Mouse (Mus musculus) retina, postnatal 7 days (tissue): ENCODE results near the gene Oas1h.
"Not testable (repeated sequence)": the region's sequence is repeated elsewhere in the genome, so short reads cannot be mapped to it uniquely, and the experiment has no call there.

Source experiments
- DNase-seq: peaks from one replicate; pipeline ENCODE4 v3.0.0-alpha.2; 2012; ENCODE audit warnings: low read depth, low spot score

The Oas1h gene

DNA sequence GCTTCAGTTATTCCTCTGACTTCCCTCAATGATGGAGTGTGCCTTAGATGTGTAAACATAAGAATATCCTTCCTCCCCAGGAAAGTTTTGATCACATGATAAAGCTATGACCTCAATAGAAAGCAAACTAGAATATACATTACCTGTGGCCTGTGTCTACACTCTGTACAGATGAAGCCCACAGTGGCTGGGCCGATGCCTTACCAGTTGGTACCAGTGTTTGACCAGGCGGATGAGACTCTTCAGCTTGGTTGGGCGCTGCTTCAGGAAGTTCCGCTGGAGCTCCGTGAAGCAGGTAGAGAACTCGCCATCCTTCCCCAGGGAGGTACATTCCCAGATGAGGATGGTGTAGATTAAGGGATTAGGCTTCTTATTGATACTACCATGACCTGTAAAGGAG lies 20.5 kb downstream of the Oas1h start:
- DNase-seq, result not testable (repeated sequence)

DNA sequence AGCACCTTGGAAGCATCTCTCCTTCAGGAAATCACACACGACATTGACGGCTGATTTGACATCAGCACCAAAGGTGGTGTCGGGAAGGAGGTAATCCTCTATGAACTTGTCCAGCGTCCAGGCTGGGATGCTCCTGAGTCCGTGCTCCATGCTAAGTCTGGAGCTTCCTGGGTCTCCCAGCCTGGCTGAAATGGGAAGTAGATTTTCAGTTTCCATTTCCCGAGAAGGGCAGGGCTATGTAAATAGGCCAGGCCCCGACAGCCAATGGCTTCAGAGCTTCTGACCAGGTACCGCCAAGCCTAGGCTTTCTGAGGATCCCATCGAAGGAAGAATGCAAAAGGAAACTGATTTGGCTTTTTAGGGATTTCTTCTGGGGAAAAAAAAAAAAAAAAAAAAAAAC lies 26.2 kb downstream of the Oas1h start, which contains the start of gene Oas1g:
TSS of gene Oas1g (minus strand) at position 201 of the 400 bp plus-strand sequence.
- DNase-seq, result not testable (repeated sequence)

DNA sequence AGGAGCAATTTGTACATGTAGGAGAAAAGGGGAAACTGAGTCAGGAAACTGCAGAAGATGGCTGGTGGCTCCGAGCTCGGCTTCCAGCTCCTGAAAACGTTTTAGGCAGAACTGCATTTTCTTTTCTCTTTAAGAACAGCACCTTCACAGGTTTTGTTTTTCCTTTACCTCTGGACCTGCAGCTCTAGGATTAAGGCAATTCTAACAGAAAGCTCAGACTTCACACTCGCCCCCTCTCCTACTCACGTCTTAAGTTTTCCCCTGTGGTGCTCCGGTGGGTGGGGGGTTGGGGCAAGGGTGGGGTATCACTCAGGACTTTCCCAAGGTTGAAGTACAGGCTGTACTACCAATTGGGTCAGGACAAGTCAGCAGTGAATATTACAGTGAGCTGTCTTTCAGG lies 26.6 kb downstream of the Oas1h start:
- no peak for DNase-seq

DNA sequence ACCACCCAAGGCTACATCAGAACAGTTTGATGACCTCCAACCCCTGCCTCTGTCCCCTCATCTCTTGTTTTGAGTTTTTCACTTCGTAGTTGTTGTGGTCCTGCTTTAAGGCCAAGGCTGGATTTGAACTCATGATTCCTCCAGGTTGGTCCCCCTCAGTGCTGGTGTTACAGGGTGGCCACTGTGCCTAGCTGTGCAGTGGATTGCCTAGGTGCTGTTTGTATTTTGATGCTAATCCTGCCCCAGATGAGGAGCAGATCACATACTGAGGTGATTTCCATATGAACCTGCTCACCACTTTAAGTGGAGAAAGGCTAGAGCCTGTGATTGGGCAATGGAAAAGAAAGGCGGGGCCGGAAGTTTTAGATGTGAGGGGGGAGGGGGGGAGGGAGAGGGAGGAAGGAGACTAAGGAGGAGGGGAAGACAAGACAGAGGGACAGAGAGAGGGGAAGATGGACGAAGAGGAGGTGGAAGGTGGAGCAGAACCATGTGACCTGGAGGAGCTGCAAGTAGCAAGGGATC lies 27.1 kb downstream of the Oas1h start:
- DNase-seq, result not testable (repeated sequence)

DNA sequence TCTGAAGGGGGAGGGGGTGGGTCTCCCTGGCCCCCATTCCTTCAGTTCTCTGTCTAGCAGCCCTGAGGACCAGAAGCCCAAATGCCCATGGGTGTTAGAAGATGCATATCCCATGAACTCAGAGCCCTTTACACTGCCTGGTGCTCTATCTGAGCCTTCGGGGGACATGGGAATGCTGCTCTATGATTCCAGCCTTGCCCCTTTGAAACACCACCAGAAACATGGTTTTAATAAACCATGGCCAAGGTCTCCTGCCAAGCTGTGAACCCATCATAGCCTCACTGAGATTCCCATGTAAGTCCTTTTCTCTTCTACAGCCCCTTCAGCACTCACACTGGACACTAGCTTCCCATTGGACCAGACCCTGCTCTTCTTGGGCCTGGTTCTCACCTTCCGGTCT lies 28.8 kb downstream of the Oas1h start:
- DNase-seq, result no peak

DNA sequence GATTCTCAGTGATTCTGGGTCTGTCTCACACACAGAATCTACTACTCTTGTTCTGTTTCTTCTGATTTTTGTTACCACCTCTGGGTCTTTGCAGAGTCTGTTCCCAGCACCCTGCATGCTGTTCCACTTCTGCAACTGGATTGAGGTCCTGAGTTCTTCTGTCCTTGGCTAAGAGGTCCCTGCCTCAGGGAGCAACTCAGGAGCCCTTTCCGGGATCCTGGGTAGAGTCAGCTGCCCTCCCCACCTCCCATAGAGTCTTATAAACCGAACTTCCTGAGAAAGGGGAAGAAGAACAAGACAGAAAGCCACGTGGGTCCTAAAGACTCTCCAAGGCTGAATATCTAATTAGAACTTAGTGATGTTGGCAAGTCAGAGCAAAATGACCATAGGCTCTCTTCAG lies 29.8 kb downstream of the Oas1h start:
- no peak for DNase-seq

DNA sequence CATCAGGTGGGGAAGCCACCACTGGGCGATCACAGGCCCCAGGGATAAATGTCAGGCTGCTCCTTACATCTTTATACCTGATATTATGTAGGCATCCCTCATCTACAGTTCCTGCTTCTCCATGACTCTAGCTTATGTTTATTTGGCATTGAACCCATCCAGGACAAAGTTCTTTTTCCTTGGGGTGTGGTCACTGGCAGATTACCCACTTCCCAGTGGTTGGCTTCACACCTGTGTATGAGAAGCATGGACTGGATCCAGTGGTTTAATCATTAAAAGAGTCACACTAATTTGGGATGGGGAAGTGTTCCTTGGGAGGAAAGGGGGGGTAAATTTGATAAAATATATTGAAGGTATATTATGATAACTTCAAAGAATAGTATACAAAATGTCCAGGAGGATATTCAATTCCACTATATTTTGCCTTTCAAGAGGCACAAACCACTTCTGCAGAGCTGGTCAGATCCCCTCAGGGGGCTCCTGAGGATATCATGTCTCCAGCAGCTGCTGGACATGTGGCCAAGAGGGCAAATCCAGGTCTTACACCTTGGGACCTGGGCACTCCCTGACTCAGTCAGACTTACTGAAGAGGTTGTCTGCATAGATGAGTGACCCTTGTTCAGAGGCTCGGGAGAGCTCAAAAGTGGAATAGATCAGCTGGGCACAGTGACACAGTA lies 30.5 kb downstream of the Oas1h start:
- not testable (repeated sequence) for DNase-seq

DNA sequence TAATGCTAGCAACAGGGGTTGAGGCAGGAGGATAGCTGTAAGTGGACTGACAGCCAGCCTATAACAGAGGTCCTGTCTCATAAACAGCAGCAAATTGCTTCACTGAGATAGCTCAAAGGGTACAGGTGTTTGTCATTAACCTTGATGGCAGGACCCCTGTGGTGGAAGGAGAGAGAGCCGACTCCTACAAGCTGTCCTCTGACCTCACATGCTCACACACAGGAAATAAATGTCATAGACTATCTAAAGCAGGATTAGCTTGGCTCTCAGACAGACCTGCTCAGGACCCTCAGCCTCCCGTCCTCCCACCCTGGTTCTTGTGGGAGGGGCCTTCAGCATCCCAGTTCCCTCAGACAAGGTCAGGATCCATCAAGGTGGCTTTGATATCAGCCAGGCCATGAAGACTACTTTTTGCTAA lies 31.0 kb downstream of the Oas1h start:
- DNase-seq, result no peak

DNA sequence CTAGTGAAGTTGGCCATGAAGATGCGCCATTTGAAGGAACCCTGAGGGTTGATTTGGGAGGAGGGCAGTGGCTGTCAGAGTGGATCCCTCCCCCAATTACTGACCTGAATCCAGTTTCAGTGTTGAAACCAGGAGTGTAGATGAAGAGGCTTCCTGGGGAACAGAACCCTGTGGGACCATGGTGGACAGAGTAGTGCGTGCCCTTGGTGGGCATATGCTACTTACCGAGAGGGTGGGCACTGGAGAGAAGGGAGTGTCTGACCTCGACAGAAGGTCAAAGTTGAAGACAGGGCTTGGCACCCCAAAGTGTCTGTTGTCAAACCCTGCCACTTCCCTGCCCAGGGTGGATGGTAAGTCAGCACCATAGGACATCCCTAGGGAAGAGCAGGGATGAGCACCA lies 32.6 kb downstream of the Oas1h start:
- not testable (repeated sequence) for DNase-seq

DNA sequence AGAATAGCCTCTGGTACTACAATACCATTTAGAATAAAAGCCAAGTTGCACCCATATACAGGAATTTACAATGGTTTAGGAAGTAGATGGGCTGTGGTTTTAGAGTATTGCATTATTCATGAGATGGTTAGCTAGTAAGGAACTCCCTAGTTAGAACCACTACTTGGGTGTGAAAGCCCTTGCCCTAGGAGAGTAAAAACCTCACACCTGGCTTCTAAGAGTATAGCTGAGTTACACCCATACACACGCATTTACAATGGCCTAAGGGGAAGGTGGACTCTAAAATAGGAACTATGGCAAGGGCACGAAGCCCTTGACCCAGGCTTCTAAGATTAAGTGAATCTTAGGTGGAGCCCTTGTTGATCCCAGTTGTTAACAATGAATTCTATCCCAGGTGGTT lies 33.5 kb downstream of the Oas1h start:
- not testable (repeated sequence) for DNase-seq

DNA sequence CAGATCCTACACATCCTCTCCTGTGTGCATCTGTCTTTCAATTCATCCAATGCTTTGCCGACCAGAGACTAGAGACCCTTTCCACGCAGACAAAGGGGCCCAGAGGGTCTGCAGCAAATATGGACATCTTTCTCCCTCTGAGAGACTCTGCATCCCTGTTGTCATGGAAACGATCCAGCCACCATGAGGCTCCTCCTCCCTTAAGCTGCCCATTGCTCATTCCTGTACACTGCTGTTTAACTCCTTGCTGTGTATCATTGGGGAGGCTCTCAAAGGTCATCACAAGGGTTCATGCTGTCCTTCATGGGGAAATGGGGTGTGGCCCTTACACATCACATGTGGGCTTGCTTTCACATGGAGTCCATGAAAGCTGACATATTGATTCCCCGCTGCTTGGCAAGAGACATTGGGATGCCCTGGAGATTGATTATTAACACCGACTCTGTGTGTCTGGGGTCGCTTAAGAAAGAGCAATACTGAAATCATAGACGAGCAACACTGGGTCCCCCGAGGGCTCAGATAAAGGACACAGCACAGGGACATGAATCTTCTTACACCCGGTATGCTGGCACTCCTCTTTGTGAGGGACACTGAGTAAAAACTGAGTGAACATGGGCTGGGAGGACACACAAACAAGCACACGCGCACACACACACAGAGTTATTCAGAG lies 34.1 kb downstream of the Oas1h start:
- no peak for DNase-seq

DNA sequence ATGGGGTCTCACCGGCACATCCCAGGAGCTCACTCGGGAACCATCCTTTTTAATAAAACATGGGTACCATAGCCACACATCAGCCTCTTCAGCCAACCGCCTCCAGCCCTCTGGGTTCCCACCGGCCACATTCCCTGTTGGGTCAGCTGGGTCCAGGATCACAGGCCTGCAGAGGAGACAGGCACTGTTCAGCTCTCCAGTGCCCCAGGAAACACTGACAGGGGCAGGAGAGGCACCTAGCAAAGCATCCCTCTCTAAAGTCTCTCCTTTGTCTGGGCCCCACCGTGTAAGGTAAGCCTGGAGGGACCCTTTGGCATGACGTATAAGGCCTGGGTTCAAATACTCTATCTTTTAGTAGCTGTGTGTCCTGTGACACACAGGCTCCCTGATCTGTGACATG lies 37.1 kb downstream of the Oas1h start:
- no peak for DNase-seq

DNA sequence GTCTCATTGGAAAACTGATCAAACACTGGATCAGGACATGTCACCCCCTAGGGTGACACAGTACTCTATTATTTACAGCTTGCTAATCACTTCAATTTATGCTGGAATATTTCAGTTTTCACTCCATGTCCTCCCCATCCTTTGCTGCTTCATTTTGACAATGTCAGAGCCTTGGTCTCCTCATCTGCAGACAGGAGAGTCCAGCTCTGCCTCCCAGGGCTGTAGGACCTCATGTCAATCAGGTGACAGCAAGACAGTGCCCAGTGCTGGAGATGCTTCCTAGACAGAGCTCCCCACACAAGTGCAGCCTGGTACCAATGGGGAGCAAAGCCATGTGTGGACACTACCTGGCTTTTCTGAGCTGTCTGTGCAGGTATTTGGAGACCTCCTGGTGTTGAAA lies 37.5 kb downstream of the Oas1h start:
- DNase-seq, result no peak

DNA sequence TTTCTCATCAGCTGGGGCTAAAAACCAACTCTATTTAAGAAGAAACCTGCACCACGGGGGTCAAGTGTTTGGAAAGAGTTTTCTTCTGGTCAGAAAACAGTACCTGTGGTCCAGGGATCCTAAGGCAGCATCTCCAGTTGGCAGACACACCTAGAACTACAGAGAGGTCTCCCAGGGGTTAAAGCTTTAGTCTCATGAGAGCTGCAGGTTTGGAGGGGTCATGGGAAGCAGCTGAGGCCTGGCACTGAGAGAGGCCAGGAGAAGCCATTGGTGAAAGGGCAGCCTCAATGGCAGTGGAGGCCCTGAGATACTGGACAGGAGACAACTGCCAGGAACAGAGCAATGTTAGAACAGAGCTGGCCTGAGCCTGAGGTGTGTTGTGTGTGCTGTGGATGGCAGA lies 39.4 kb downstream of the Oas1h start:
- DNase-seq, result no peak

DNA sequence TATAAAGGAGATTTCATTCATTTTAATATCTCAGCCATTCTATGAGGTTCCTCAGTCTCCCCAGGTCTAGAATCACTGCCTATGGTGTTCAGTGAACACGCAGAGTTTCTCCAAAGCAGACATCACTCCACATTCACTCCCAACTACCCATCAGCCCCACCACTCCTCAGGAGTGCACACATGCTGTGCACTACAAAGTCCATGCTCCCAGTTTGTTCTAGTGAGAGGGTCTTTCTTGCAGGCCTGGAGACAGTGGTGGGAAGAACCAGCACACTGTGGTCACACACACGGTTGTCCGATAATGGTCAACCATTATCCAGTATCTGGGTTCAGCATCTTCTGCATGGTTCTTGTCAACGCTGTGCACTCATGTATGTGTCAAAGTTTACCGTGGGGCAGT lies 40.8 kb downstream of the Oas1h start:
- no peak for DNase-seq

DNA sequence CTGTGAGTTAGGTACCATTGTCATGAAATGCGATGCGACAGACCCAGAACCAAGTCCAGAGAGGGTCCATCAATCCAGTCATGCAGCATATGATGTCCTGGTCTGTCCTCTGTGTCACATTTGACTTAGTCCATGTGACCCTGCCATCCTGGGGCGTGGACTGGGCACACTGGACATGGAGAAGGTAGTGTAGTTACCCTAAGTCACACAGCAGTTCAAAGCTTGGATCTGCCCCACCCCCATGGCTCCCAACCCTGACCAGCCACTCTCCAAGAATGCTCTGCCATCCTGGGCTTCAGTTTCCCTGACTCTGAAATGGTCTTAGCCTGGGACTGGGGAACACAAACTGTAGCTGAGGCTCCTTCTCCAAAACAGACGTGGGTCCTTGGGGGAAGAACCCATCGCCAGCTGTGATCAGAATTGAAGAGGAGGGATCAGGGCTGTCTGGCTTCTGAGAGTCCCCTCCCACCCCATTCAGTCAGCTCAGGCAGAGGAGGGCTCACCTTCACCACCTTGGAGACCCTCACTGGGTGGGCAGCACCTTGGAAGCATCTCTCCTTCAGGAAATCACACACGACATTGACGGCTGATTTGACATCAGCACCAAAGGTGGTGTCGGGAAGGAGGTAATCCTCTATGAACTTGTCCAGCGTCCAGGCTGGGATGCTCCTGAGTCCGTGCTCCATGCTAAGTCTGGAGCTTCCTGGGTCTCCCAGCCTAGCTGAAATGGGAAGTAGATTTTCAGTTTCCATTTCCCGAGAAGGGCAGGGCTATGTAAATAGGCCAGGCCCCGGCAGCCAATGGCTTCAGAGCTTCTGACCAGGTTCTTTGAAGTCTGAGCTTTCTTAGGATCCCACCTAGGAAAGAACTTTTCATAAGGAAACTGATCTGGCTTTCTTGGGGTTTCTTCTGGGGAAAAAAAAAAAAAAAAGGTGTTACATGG lies 45.8 kb downstream of the Oas1h start, which contains the start of gene Oas1a:
TSS of gene Oas1a (minus strand) at position 731 of the 943 bp plus-strand sequence.
- DNase-seq, result not testable (repeated sequence)

DNA sequence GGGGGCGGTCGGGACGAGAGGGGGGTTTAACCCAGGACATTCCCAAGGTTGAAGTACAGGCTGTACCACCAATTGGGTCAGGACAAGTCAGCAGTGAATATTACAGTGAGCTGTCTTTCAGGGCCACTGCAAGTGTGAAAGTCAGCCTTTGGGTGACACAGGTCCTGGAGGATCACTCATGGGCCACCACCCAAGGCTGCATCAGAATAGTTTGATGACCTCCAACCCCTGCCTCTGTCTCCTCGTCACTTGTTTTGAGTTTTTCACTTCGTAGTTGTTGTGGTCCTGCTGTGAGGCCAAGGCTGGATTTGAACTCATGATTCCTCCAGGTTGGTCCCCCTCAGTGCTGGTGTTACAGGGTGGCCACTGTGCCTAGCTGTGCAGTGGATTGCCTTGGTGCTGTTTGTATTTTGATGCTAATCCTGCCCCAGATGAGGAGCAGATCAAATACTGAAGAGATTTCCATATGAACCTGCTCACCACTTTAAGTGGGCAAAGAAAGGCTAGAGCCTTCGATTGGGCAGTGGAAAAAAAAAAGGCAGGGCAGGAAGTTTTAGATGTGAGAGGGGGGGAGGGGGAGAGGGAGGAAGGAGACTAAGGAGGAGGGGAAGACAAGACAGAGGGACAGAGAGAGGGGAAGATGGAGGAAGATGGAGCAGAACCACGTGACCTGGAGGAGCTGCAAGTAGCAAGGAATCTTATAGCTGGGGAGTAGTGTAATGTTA lies 47.1 kb downstream of the Oas1h start:
- no peak for DNase-seq

DNA sequence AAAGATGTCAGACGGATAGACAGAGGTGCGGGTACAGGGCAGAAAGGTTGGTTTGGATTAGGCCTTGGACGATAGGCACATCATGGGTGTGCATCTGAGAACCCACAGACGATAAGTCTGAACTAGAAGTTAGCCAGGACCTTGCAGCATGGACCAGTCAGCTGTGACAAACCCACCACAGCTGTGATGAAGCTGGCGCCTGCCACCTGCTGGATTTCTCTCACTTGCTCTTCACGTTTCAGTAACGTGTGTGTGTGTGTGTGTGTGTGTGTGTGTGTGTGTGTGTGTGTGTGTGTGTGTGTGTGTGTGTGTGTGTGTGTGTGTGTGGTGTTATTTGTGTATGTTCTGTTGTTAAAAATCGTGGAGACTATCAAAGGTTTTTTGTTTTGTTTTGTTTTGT lies 53.0 kb downstream of the Oas1h start, which contains the start of gene Oas1d:
TSS of gene Oas1d (plus strand) at position 333 of the 400 bp plus-strand sequence.
- DNase-seq, result not testable (repeated sequence)

DNA sequence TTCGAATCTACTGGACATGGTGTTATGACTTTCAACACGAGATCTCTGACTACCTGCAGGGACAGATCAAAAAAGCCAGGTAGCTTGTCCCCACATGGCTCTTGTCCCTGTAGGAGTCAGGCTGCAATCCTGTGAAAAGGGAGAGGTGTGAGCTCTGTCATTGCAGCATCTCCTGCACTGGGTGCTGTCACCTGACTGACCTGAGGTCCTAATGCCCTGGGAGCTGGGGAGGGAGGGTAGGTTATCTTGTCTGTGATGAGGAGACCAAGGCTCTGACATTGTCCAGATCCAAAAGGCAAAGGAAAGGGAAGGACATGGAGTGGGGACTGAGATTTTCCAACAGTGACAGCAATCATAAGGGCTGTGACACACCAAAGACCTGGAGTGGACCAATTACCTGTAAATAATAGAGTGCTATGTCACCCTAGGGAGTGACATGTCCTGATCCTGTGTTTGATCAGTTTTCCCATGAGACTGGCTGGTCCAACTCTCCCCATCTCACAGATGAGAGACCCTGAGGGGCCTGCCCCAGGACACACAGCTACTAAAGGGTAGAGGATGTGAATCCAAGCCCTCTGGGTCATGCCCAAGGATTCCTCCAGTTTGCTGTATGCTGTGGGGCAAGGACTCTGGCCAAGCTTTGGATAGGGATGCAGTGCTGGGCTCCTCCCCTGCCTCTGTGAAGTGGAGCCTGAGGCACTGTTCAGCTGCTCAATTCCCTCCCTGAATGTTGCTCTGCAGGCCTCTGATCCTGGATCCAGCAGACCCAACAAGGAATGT lies 58.1 kb downstream of the Oas1h start:
- not testable (repeated sequence) for DNase-seq

DNA sequence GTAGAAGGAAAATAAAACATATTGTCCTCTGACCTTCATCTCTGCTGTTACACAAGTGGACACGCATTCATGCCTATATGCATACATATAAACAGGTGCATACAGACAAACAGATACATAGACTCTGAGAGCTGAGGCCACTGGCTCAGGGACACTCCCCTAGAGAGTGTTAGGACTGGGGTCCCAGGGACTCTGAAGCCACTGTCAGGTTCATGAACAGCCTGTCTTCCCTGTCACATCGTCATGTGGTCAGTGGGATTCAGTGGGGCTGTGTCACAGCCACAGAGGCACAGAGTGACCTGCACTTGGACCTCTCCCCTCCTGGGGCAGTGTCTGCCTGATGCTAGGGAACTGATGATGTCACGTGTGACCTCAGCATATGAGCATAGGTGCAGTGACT lies 59.1 kb downstream of the Oas1h start:
- no peak for DNase-seq
